Mouse (Mus musculus): ENCODE data around the gene Dchs1.
"Not testable (repeated sequence)": the region's sequence is repeated elsewhere in the genome, so short reads cannot be mapped to it uniquely, and the experiment has no call there.

DNA sequence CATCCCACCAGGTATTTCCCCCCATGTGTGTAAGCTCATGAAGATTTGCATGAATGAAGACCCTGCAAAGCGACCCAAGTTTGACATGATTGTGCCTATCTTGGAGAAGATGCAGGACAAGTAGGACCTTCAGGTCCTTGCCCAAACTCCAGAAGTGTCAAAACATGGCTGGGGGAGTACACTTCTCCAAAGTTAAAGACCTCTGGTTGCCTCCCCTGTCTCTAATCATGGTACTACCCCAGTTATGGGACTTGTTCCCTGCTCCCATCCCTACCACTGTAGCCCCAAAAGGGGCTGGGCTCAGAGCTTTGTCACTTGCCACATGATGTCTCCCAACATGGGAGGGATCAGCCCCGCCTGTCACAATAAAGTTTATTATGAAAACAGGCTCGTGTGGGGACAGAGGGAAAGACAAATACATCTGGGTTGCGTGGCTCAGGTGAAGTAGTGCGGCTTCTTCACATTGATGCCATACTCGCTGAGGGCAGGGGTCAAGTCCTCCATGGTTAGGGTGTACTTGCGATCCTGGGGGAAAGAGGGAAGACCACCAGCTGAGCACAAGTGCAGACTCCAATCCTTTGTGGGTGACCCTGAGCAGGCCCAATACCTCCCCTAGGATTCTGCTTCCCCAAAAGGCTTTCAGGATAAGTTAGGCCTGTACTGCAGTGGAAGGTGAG, 44.8 kb downstream of the Dchs1 start:
- TF ChIP-seq CTCF (IDR thresholded peaks at IDR 0.05; ENCODE audit: control insufficient read depth, insufficient read depth, low read length); POLR2A (IDR thresholded peaks at IDR 0.05; ENCODE audit: borderline replicate concordance, control insufficient read depth, low read depth, low read length): not testable (repeated sequence)
